Mouse (Mus musculus) erythroblast, adult 5-6 weeks (primary cell): ENCODE measurements around the gene Npat. TPM values are rescaled to one million over a fixed set of nuclear protein-coding genes. Genes with fewer than 3 reads are reported as not detected.

ENCODE experiments used
- ATAC-seq: replicated peaks from 2 replicates; pipeline ENCODE4 v1.8.0; 2016; ENCODE audit warnings: moderate number of reproducible peaks, mild to moderate bottlenecking, moderate TSS enrichment, inconsistent platforms; ENCODE audit not compliant: poor library complexity, low FRiP score, severe bottlenecking
- total RNA-seq, 2 experiments: library from RNA; stranded (forward) in 1 of 2; stranded (reverse) in 1 of 2; fragments of 150-400 nt in 1 of 2; fragments of 200-764, 138-1000 nt in 1 of 2; gene quantifications; 2 replicates each; pipeline versions ENCODE4 v1.2.3 to v1.2.4; 2015 to 2017; ENCODE audit warnings: low replicate concordance in 2 of 2

Gene Npat
- total RNA-seq, 2 experiments from 2014 or later: 5.6 to 11.4 TPM

GRCm38 (mm10) chr9:53609306-53609967 is 72.6 kb downstream of the Npat start:
- no peak for ATAC-seq

DNA sequence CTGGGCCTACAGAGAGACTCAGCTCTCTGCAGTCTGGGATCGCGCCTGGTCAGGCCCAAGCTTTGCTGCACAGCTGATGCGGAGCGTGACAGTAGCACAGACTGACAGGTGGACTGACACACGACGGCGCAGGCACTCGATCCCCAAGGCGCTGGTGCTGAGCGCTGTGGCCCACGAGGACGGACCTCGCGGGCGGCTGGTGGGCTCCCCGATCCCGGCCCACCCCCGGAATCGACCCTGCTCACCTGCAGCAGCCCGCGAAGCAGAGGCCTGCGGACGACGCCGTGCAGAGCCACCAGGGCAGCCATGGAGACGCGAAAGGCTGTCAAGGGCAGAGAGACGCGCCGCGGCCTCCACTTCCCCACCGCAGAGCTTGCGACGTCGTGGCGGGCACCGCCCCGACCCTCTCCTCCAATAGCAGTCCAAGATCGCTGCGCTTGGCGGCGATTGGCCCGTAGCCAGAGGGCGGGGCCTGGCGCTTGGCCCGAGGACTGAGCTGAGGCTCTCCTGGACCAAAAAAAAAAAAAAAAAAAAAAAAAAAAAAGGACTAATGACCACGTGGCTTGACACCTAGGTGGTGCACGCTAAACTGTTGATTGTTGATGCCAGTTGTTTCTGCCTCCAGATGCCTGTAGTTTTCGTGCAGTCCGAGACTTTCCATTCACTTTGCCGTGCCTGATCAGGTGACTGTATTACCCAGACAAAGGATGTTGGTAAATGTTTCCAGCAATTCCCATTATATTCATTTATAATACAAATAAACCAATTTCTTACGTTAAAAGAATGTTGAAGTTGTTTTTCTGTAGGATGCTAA is 73.3 kb downstream of the Npat start, which contains the start of gene Acat1:
Gene Acat1, minus strand, starts transcription at position 415 of the 814 bp plus-strand sequence.
- ATAC-seq: peak; percentile 98

GRCm38 (mm10) chr9:53614286-53614685 is 77.4 kb downstream of the Npat start:
- no peak for ATAC-seq

DNA sequence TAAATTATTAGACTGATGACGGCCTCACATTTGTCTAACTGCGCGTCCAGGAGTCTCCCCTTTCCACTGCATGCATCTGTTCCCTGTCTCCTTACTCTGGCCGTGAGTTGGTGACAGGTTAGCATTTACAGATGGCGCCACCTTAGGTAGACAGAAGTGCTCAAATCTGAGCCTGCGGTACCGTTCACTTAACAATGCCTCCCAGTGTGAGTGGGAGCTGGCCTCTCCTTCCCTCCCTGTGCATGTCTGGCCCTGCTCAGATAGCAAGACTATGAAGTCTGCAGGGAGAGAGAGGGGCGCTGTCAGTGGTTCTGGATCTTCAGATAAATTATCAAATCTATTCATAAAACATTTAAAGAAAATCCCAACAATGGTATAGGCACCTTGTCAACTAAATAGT is 78.4 kb downstream of the Npat start:
- ATAC-seq: no peak

Other genes with a start within 250 kb of the Npat start
- gene Exph5, start 235.4 kb upstream of the Npat start, total RNA-seq (2015; ENCODE audit: low replicate concordance): not detected in 2 replicates
- gene Exph5, start 235.4 kb upstream of the Npat start, total RNA-seq (2017; ENCODE audit: low replicate concordance): 0.28 TPM in 1 of 2 replicates, not detected in the other
- gene Kdelc2, start 153.0 kb upstream of the Npat start, total RNA-seq (2015; ENCODE audit: low replicate concordance): 0.84 and 0.96 TPM in 2 replicates
- 0.34 and 0.42 TPM in 2 replicates for gene Kdelc2, start 153.0 kb upstream of the Npat start, total RNA-seq (2017; ENCODE audit: low replicate concordance)
- 3.1 and 6.9 TPM in 2 replicates for gene 4930550C14Rik, start 134.7 kb upstream of the Npat start, total RNA-seq (2015; ENCODE audit: low replicate concordance)
- gene 4930550C14Rik, start 134.7 kb upstream of the Npat start, total RNA-seq (2017; ENCODE audit: low replicate concordance): 7.8 and 9.1 TPM in 2 replicates
- 3.7 and 21.5 TPM in 2 replicates for gene Atm, start 307 bp upstream of the Npat start, total RNA-seq (2015; ENCODE audit: low replicate concordance)
- gene Atm, start 307 bp upstream of the Npat start, total RNA-seq (2017; ENCODE audit: low replicate concordance): 4.3 and 5.3 TPM in 2 replicates
- 6.5 and 11.5 TPM in 2 replicates for gene Acat1, start 73.3 kb downstream of the Npat start, total RNA-seq (2015; ENCODE audit: low replicate concordance)
- gene Acat1, start 73.3 kb downstream of the Npat start, total RNA-seq (2017; ENCODE audit: low replicate concordance): 13.8 and 17.9 TPM in 2 replicates
- 6.7 and 10.6 TPM in 2 replicates for gene Cul5, start 133.0 kb downstream of the Npat start, total RNA-seq (2015; ENCODE audit: low replicate concordance)
- 12.1 and 25.7 TPM in 2 replicates for gene Cul5, start 133.0 kb downstream of the Npat start, total RNA-seq (2017; ENCODE audit: low replicate concordance)
- gene Rab39, start 169.2 kb downstream of the Npat start, total RNA-seq (2015; ENCODE audit: low replicate concordance): 1.3 TPM in 1 of 2 replicates, not detected in the other
- 0.77 TPM in 1 of 2 replicates, not detected in the other for gene Rab39, start 169.2 kb downstream of the Npat start, total RNA-seq (2017; ENCODE audit: low replicate concordance)
- not detected in 2 replicates for gene Slc35f2, start 234.5 kb downstream of the Npat start, total RNA-seq (2015; ENCODE audit: low replicate concordance)
- not detected in 2 replicates for gene Slc35f2, start 234.5 kb downstream of the Npat start, total RNA-seq (2017; ENCODE audit: low replicate concordance)